Mouse (Mus musculus) testis, adult 2 months (tissue): ENCODE measurements around the gene Frmd5.

ENCODE experiments used
- CTCF ChIP-seq: fragments of 200-500 bp; IDR thresholded peaks from 2 replicates; pipeline ENCODE4 v1.5.1; 2012; ENCODE audit warnings: low read depth, mild to moderate bottlenecking, inconsistent platforms, low read length, moderate library complexity; ENCODE audit not compliant: control insufficient read depth, insufficient read depth, insufficient replicate concordance
- POLR2A ChIP-seq: fragments of 200-500 bp; IDR thresholded peaks from 2 replicates; pipeline ENCODE4 v1.6.1; 2012; ENCODE audit warnings: low read depth, mild to moderate bottlenecking, inconsistent platforms, low read length, moderate library complexity; ENCODE audit not compliant: control insufficient read depth

GRCm38 (mm10) chr2:121522006-121522405 lies 284.9 kb downstream of the Frmd5 start:
- TF ChIP-seq CTCF (no peak), POLR2A (no peak)
